Mouse (Mus musculus) B cell, adult (primary cell): Measurements from ENCODE around the gene Il6. TPM values are rescaled to one million over a fixed set of nuclear protein-coding genes. Genes with fewer than 3 reads are reported as not detected.

ENCODE experiments used
- total RNA-seq: library from RNA; stranded (reverse); gene quantifications from 4 replicates; pipeline ENCODE4 v1.2.4, GENCODE M21; 2023; ENCODE audit not compliant: inconsistent age

The Il6 gene
- not detected in 4 replicates for total RNA-seq

GRCm38 (mm10) chr5:30012726-30013503 lies at the start of gene Il6:
Gene Il6, plus strand, starts transcription at chr5:30013114.

Other genes with a start within 250 kb of the Il6 start
- gene Tyms, start 60.5 kb downstream of the Il6 start, total RNA-seq: 5.5 to 7.5 TPM (median 6.1 TPM) in 4 replicates
- not detected in 4 replicates for gene Garem2, start 92.0 kb downstream of the Il6 start, total RNA-seq
- gene 3110082J24Rik, start 93.0 kb downstream of the Il6 start, total RNA-seq: not detected in 4 replicates
- 112 to 114 TPM (median 113 TPM) in 4 replicates for gene Hadha, start 142.0 kb downstream of the Il6 start, total RNA-seq
- gene Hadhb, start 142.1 kb downstream of the Il6 start, total RNA-seq: 81.4 to 88.6 TPM (median 86.1 TPM) in 4 replicates
- not detected in 4 replicates for gene Adgrf3, start 192.6 kb downstream of the Il6 start, total RNA-seq
- 12.8 to 22.1 TPM (median 20.1 TPM) in 4 replicates for gene Selenoi, start 219.5 kb downstream of the Il6 start, total RNA-seq